Mouse (Mus musculus) heart, postnatal 0 days (tissue): ENCODE measurements around the gene Ttc4. TPM values are rescaled to one million over a fixed set of nuclear protein-coding genes. Genes with fewer than 3 reads are reported as not detected.

Source experiments
- ATAC-seq: fragments of 200-750 bp; cut with Nextera tagmentation; 2 replicates; pipeline ENCODE4 v1.8.0; 2017; ENCODE audit warnings: low read depth, moderate number of reproducible peaks, moderate library complexity; ENCODE audit not compliant: insufficient read depth
- DNase-seq: peaks from one replicate; pipeline ENCODE4 v3.0.0-alpha.2; 2016; ENCODE audit warnings: low spot score
- H3K27ac ChIP-seq: fragments of 300-500 bp; sonication (generic); 2 replicates; pipeline ENCODE4 v1.5.1; 2014; ENCODE audit warnings: low read depth, mild to moderate bottlenecking
- H3K27me3 ChIP-seq: fragments of 300-500 bp; sonication (generic); 2 replicates; pipeline ENCODE4 v1.6.1; 2014; ENCODE audit warnings: low read length, mixed read lengths; ENCODE audit not compliant: control insufficient read depth, insufficient read depth
- H3K36me3 ChIP-seq: fragments of 300-500 bp; sonication (generic); replicated peaks from 2 replicates; pipeline ENCODE4 v1.6.1; 2014; ENCODE audit warnings: low read length, mixed read lengths; ENCODE audit not compliant: control insufficient read depth, insufficient read depth
- H3K4me1 ChIP-seq: fragments of 300-500 bp; sonication (generic); 2 replicates; pipeline ENCODE4 v1.6.1; 2014; ENCODE audit warnings: antibody characterized with exemption; ENCODE audit not compliant: control insufficient read depth, insufficient read depth
- H3K4me2 ChIP-seq: fragments of 300-500 bp; sonication (generic); 2 replicates; pipeline ENCODE4 v1.6.1; 2014; ENCODE audit warnings: low read depth, mild to moderate bottlenecking, low read length, moderate library complexity
- H3K4me3 ChIP-seq: fragments of 300-500 bp; sonication (generic); 2 replicates; pipeline ENCODE4 v1.5.1; 2014; ENCODE audit warnings: low read depth, low read length
- H3K9ac ChIP-seq: fragments of 300-500 bp; sonication (generic); replicated peaks from 2 replicates; pipeline ENCODE4 v1.6.1; 2014; ENCODE audit warnings: low read depth, low read length, mixed read lengths
- H3K9me3 ChIP-seq: fragments of 300-500 bp; sonication (generic); replicated peaks from 2 replicates; pipeline ENCODE4 v1.6.1; 2016; ENCODE audit warnings: low read length; ENCODE audit not compliant: control insufficient read depth
- CTCF ChIP-seq: IDR thresholded peaks from 2 replicates; pipeline ENCODE4 v1.5.1; 2016; ENCODE audit warnings: antibody characterized with exemption, control low read depth, low read depth
- EP300 ChIP-seq: IDR thresholded peaks from 2 replicates; pipeline ENCODE4 v1.6.1; 2016; ENCODE audit warnings: antibody characterized with exemption, low read depth
- WGBS: fragments of 180-500 bp; shearing (Covaris S2); extraction: QIAGEN DNeasy Blood & Tissue Kit; methylation state at CpG from one replicate; pipeline ENCODE4 v1.1.7; 2014; 5-methylcytosine and 5-hydroxymethylcytosine counted together
- polyA plus RNA-seq: library from polyadenylated mRNA; unstranded; fragments of >200 nt; fragmentation: Nextera tagmentation; extraction: Ambion mirVana; gene quantifications from 2 replicates; pipeline ENCODE4 v1.2.1, GENCODE M21; 2015
- total RNA-seq: library from RNA; depleted of rRNA; stranded (reverse); fragments of >200 nt; gene quantifications from 2 replicates; pipeline ENCODE4 v1.2.3, GENCODE M21; 2014; ENCODE audit warnings: low replicate concordance

Ttc4 gene
- total and polyA plus RNA-seq, 2 experiments from 2014 or later = 30.5 to 60.1 TPM

DNA sequence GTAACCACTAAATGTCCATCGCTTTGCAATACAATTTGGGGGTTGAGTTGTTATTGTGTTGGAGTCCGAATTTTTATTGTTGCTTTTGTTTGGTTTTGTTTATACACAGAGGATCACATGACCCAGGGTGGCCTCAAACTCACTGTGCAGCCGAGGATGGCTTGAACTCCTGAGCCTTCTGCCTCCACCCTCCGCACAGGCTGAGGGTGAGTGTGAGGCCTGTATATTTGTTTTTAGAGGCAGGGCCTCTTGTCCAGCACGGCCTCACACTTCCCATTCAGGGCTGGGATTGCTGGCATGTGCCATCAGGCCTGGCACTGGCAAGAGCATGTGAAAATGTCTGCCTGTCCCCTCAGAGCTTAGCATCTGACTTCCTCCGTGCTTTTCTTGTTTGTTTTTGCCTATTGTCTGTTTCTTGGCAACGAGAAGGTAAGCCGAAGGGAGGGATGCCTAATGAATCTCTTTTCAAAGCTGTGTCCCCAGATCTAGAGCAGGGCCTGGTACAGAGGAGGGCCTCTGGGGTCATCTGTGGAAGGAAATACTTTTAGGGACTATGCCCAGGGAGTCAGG lies 26.4 kb upstream of the Ttc4 start:
- Histone ChIP-seq H3K4me3 (no peak overlapping the region), H3K9ac (no peak overlapping the region), H3K4me2 (no peak overlapping the region), H3K4me1 (no peaks in the 10 kb centered on the region), H3K9me3 (no peaks in the 10 kb centered on the region), H3K27ac (peak overlapping the region; percentile 51), H3K27me3 (0 out of 2 replicates have a peak, but pooled peaks cover 12% of the 10 kb centered on the region), H3K36me3 (no peaks in the 10 kb centered on the region)
- ATAC-seq (no peak), DNase-seq (no peak)
- TF ChIP-seq EP300 = no peak
- WGBS = 48% methylated on average over 8 of the region's 8 CpGs

GRCm38 (mm10) chr4:106704416-106704815 lies 25.7 kb upstream of the Ttc4 start:
- H3K4me3 ChIP-seq = no peak overlapping the region
- no peaks in the 10 kb centered on the region for H3K4me1 ChIP-seq
- H3K36me3 ChIP-seq = no peaks in the 10 kb centered on the region
- DNase-seq = no peak
- H3K27me3 ChIP-seq = 0 out of 2 replicates have a peak, but pooled peaks cover 7% of the 10 kb centered on the region
- 52% methylated on average over 11 of the region's 11 CpGs for WGBS
- H3K27ac ChIP-seq = no peak overlapping the region
- TF ChIP-seq CTCF = no peak
- TF ChIP-seq EP300 = no peak
- no peak overlapping the region for H3K4me2 ChIP-seq
- no peak overlapping the region for H3K9ac ChIP-seq
- ATAC-seq = no peak
- H3K9me3 ChIP-seq = no peaks in the 10 kb centered on the region

DNA sequence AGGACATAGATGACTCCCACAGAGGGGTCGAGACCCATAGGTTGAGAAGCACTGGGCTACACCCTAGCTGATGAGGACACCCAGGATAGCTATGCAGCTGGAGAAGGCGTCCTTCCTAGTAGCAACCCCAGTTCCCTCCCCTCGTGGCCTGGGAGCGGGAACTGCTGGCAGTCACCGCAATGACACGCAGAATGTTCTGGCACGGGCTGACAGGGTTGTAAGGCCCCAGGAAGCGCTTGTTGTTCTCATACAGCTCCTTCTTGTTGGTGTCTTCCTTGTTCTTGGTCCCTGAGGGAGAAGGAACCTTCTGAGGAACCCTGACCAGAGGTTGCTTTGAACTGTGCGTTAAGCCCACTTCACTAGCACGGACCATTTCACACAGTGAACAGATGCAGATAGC lies 25.2 kb upstream of the Ttc4 start:
- H3K27me3 ChIP-seq = 0 out of 2 replicates have a peak, but pooled peaks cover 6% of the 10 kb centered on the region
- no peaks in the 10 kb centered on the region for H3K36me3 ChIP-seq
- H3K27ac ChIP-seq = no peak overlapping the region
- ATAC-seq (no peak), DNase-seq (no peak)
- no peak overlapping the region for H3K4me3 ChIP-seq
- TF ChIP-seq CTCF = no peak
- TF ChIP-seq EP300 = no peak
- no peak overlapping the region for H3K4me2 ChIP-seq
- no peaks in the 10 kb centered on the region for H3K4me1 ChIP-seq
- no peak overlapping the region for H3K9ac ChIP-seq
- 66% methylated on average over 10 of the region's 10 CpGs for WGBS
- H3K9me3 ChIP-seq = no peaks in the 10 kb centered on the region

DNA sequence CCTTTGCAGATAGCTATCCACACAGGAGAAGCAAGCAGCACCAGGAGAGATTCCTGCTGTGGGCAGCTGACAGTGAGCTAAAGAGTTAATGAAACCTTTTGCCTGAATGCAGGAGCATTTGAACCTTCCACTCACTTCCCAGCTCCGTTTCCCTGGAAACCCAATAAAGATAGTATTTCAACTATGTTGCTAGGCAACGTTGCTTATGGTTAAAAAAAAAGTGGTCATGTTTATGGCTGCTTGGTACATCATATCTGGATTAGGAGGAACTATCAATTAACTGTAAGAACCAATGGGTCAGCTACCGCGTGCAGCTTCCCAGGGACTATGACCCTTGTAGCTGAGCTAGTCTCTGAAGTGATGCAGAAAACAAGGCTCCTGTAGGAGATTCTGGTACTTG lies 22.1 kb upstream of the Ttc4 start:
- DNase-seq = no peak
- WGBS = 45% methylated on average over 4 of the region's 4 CpGs
- TF ChIP-seq CTCF (no peak), EP300 (no peak)
- H3K9ac ChIP-seq = no peak overlapping the region
- no peaks in the 10 kb centered on the region for H3K9me3 ChIP-seq
- no peak for ATAC-seq
- no peaks in the 10 kb centered on the region for H3K36me3 ChIP-seq
- 0 out of 2 replicates have a peak, but pooled peaks cover 6% of the 10 kb centered on the region for H3K27me3 ChIP-seq
- no peak overlapping the region for H3K4me3 ChIP-seq
- H3K4me1 ChIP-seq = no peaks in the 10 kb centered on the region
- H3K27ac ChIP-seq = no peak overlapping the region
- H3K4me2 ChIP-seq = no peak overlapping the region

- no peak overlapping the region for H3K4me3 ChIP-seq
- no peaks in the 10 kb centered on the region for H3K9me3 ChIP-seq
- H3K27ac ChIP-seq = no peak overlapping the region
- no peak overlapping the region for H3K4me2 ChIP-seq
- ATAC-seq = 0 out of 2 replicates have a peak, but pooled peaks have one; percentile 53
- no peaks in the 10 kb centered on the region for H3K4me1 ChIP-seq
- 0 out of 2 replicates have a peak, but pooled peaks cover 6% of the 10 kb centered on the region for H3K27me3 ChIP-seq
- 18% methylated on average over 9 of the region's 9 CpGs for WGBS
- TF ChIP-seq EP300 (no peak), CTCF (peak; percentile 51)
- no peak overlapping the region for H3K9ac ChIP-seq
- H3K36me3 ChIP-seq = no peaks in the 10 kb centered on the region
- peak; percentile 11 for DNase-seq
Measured at GRCm38 (mm10) chr4:106699989-106700388, 21.2 kb upstream of the Ttc4 start.

GRCm38 (mm10) chr4:106693841-106694430 lies 15.2 kb upstream of the Ttc4 start:
- no peaks in the 10 kb centered on the region for H3K36me3 ChIP-seq
- 73% methylated on average over 15 of the region's 15 CpGs for WGBS
- no peak overlapping the region for H3K27ac ChIP-seq
- no peaks in the 10 kb centered on the region for H3K27me3 ChIP-seq
- H3K9ac ChIP-seq = no peak overlapping the region
- no peaks in the 10 kb centered on the region for H3K9me3 ChIP-seq
- peaks cover under 1% of the 10 kb centered on the region; the same call in 1 of the 2 replicates for H3K4me1 ChIP-seq
- no peak overlapping the region for H3K4me2 ChIP-seq
- no peak overlapping the region for H3K4me3 ChIP-seq
- DNase-seq (no peak), ATAC-seq (no peak)
- TF ChIP-seq EP300 (no peak), CTCF (no peak)
